ENCODE assay signal across 30 mouse cellular contexts in genomic region chr11:118412601-118413000, GRCm38 (mm10). TPM values are rescaled to one million over a fixed set of nuclear protein-coding genes. Genes with fewer than 3 reads are reported as not detected.
A peak's percentile ranks its signal among the peaks of the same experiment; 100 is the strongest.
DNase-seq lines count a peak whose midpoint lies in the region; ATAC-seq and TF ChIP-seq lines count a peak whose summit lies in the region.
"Had no signal": no experiment of that assay in that cellular context is flagged by ENCODE, and none has a peak within 500 bp of the region (broad histone marks: within the 10 kb centered on the region; RNA-seq: fewer than 3 reads in every experiment).

No protein-coding gene starts in this region.

- no peak overlapping the region for H3K4me2 ChIP-seq in heart, embryonic 12.5 days
- H3K4me2 ChIP-seq in kidney, embryonic 16.5 days (replicated peaks; ENCODE audit: low read depth, low read length), result no peak overlapping the region
- 0 out of 2 replicates have a peak overlapping the region, but pooled peaks have one; percentile 1 for H3K4me2 ChIP-seq in intestine, postnatal 0 days (replicated peaks; ENCODE audit: low read depth)
- H3K4me2 ChIP-seq: heart, embryonic 13.5 days; lung, embryonic 14.5 days; midbrain, embryonic 15.5 days; neural tube, embryonic 15.5 days had no signal

- no peak for DNase-seq in cerebellum, adult 2 months
- no peak for DNase-seq in heart, adult 11 months
- DNase-seq in kidney, adult 2 months, result peak; percentile 87
- DNase-seq in right cerebral cortex, adult 18-20 months, result no peak
- DNase-seq: adrenal gland, adult 2 months; adrenal gland, postnatal 36 days; cerebellum, adult 8-10 months; gastrocnemius, postnatal 25 days; heart, adult 18-20 months; liver; lung, embryonic 14.5 days; lung, postnatal 14 days; retina, postnatal 1 day; right cerebral cortex, postnatal 25 days; spleen, adult 18-20 months; thymus, adult 18-20 months; thymus, postnatal 25 days had no signal

- TF ChIP-seq CTCF in cerebellum, adult 2 months (IDR thresholded peaks at IDR 0.05; ENCODE audit: borderline replicate concordance, insufficient read depth, low read depth, low read length), result no peak
- TF ChIP-seq CTCF in kidney, adult 2 months (conservative IDR thresholded peaks at IDR 0.05; ENCODE audit: insufficient read depth, insufficient read length, low read depth, low read length), result no peak
- TF ChIP-seq CTCF in intestine, postnatal 0 days (IDR thresholded peaks at IDR 0.05; ENCODE audit: low read depth), result no peak

- peaks cover 77% of the 10 kb centered on the region for H3K36me3 ChIP-seq in heart, embryonic 12.5 days
- H3K36me3 ChIP-seq in kidney, adult 2 months (ENCODE audit: control insufficient read depth, insufficient read depth, low read length), result peaks cover under 1% of the 10 kb centered on the region; the same call in 1 of the 2 replicates
- H3K36me3 ChIP-seq in kidney, embryonic 16.5 days (ENCODE audit: insufficient read depth, low read length), result peaks cover 51% of the 10 kb centered on the region
- peaks cover 57% of the 10 kb centered on the region for H3K36me3 ChIP-seq in intestine, postnatal 0 days (ENCODE audit: control insufficient read depth, insufficient read depth)
- H3K36me3 ChIP-seq: midbrain, embryonic 15.5 days had no signal

- H3K9me3 ChIP-seq in heart, embryonic 12.5 days (replicated peaks), result no peaks in the 10 kb centered on the region
- no peaks in the 10 kb centered on the region for H3K9me3 ChIP-seq in kidney, embryonic 16.5 days (ENCODE audit: low read length)
- H3K9me3 ChIP-seq in intestine, postnatal 0 days (ENCODE audit: control insufficient read depth), result no peaks in the 10 kb centered on the region
- H3K9me3 ChIP-seq: heart, embryonic 13.5 days; hindbrain, embryonic 10.5 days; midbrain, embryonic 10.5 days; midbrain, embryonic 15.5 days; neural tube, embryonic 15.5 days had no signal

- H3K9ac ChIP-seq in heart, embryonic 12.5 days, result 0 out of 2 replicates have a peak overlapping the region, but pooled peaks have one; percentile 22
- H3K9ac ChIP-seq in kidney, embryonic 16.5 days (replicated peaks; ENCODE audit: low read length), result no peak overlapping the region
- no peak overlapping the region for H3K9ac ChIP-seq in intestine, postnatal 0 days (ENCODE audit: low read depth, low read length)
- H3K9ac ChIP-seq: heart, embryonic 13.5 days; liver, embryonic 14.5 days; lung, embryonic 14.5 days; midbrain, embryonic 15.5 days; neural tube, embryonic 15.5 days had no signal

- no peaks in the 10 kb centered on the region for H3K27me3 ChIP-seq in cerebellum, adult 2 months (ENCODE audit: control insufficient read depth, insufficient read depth, low read length)
- H3K27me3 ChIP-seq in heart, embryonic 12.5 days (replicated peaks), result no peaks in the 10 kb centered on the region
- no peaks in the 10 kb centered on the region for H3K27me3 ChIP-seq in kidney, adult 2 months (replicated peaks; ENCODE audit: control insufficient read depth, insufficient read depth, low read length)
- H3K27me3 ChIP-seq in kidney, embryonic 16.5 days (ENCODE audit: insufficient read depth, low read length), result no peaks in the 10 kb centered on the region
- H3K27me3 ChIP-seq in intestine, postnatal 0 days (replicated peaks; ENCODE audit: control insufficient read depth, insufficient read depth, low read length), result no peaks in the 10 kb centered on the region
- H3K27me3 ChIP-seq: CH12.LX; heart, embryonic 13.5 days; midbrain, embryonic 15.5 days; neural tube, embryonic 15.5 days had no signal

- 19% methylated on average over 2 of the region's 2 CpGs for WGBS in cerebellum, adult 2 months
- WGBS in heart, embryonic 12.5 days, result 78% methylated on average over 2 of the region's 2 CpGs
- WGBS in kidney, adult 2 months, result 21% methylated on average over 2 of the region's 2 CpGs
- WGBS in kidney, embryonic 16.5 days, result 75% methylated on average over 2 of the region's 2 CpGs
- 67% methylated on average over 2 of the region's 2 CpGs for WGBS in intestine, postnatal 0 days

- no peak for ATAC-seq in cerebellum, adult (ENCODE audit: insufficient number of reproducible peaks, low FRiP score, low TSS enrichment)
- no peak for ATAC-seq in heart, embryonic 12.5 days (ENCODE audit: insufficient number of reproducible peaks, low FRiP score)
- no peak for ATAC-seq in kidney, embryonic 16.5 days (ENCODE audit: low FRiP score, low TSS enrichment)
- no peak for ATAC-seq in intestine, postnatal 0 days
- ATAC-seq: activated CD4-positive, CD25-positive, alpha-beta regulatory T cell, adult 4 months; hindbrain, postnatal 0 days; midbrain, embryonic 15.5 days had no signal

- H3K27ac ChIP-seq in cerebellum, adult 2 months (ENCODE audit: insufficient read depth, low read length), result peak overlapping the region; percentile 16; the same call in 1 of the 2 replicates
- H3K27ac ChIP-seq in heart, embryonic 12.5 days (ENCODE audit: poor library complexity, severe bottlenecking), result no peak overlapping the region
- H3K27ac ChIP-seq in kidney, adult 2 months (ENCODE audit: insufficient read depth, low read depth, low read length), result peak overlapping the region; percentile 72; the same call in 1 of the 2 replicates
- no peak overlapping the region for H3K27ac ChIP-seq in kidney, embryonic 16.5 days (ENCODE audit: low read length)
- H3K27ac ChIP-seq in intestine, postnatal 0 days (ENCODE audit: low read depth, low read length), result peak overlapping the region; percentile 35; the same call in 1 of the 2 replicates
- H3K27ac ChIP-seq: heart, embryonic 13.5 days; hindbrain, embryonic 10.5 days; hindbrain, postnatal 0 days; liver, embryonic 14.5 days; midbrain, embryonic 10.5 days; midbrain, embryonic 15.5 days; neural tube, embryonic 15.5 days had no signal

- no peak overlapping the region for H3K4me3 ChIP-seq in cerebellum, adult 2 months (replicated peaks; ENCODE audit: insufficient read depth, low read depth, low read length)
- no peak overlapping the region for H3K4me3 ChIP-seq in heart, embryonic 12.5 days
- H3K4me3 ChIP-seq in kidney, adult 2 months (ENCODE audit: insufficient read depth, low read depth, low read length), result no peak overlapping the region
- H3K4me3 ChIP-seq in kidney, embryonic 16.5 days (ENCODE audit: low read length), result no peak overlapping the region
- H3K4me3 ChIP-seq in intestine, postnatal 0 days (ENCODE audit: low read depth, low read length), result no peak overlapping the region
- H3K4me3 ChIP-seq: heart, embryonic 13.5 days; hindbrain, embryonic 10.5 days; midbrain, embryonic 10.5 days; midbrain, embryonic 15.5 days; neural tube, embryonic 15.5 days had no signal

- H3K4me1 ChIP-seq in cerebellum, adult 2 months (ENCODE audit: control insufficient read depth, insufficient read depth, low read length), result peaks cover 53% of the 10 kb centered on the region
- peaks cover 6% of the 10 kb centered on the region for H3K4me1 ChIP-seq in heart, embryonic 12.5 days (replicated peaks)
- peaks cover 61% of the 10 kb centered on the region for H3K4me1 ChIP-seq in kidney, adult 2 months (ENCODE audit: control insufficient read depth, insufficient read depth, low read length)
- peaks cover 57% of the 10 kb centered on the region for H3K4me1 ChIP-seq in kidney, embryonic 16.5 days (ENCODE audit: insufficient read depth, low read length)
- peaks cover 16% of the 10 kb centered on the region for H3K4me1 ChIP-seq in intestine, postnatal 0 days (replicated peaks; ENCODE audit: control insufficient read depth, insufficient read depth, low read length)

- no peak for TF ChIP-seq POLR2A in cerebellum, adult 2 months (IDR thresholded peaks at IDR 0.05; ENCODE audit: borderline replicate concordance, insufficient read depth, low read length)
- no peak for TF ChIP-seq POLR2A in kidney, adult 2 months (IDR thresholded peaks at IDR 0.05; ENCODE audit: low read depth, low read length)

RNA-seq across cellular contexts. Expression of gene Cant1, which starts 6.3 kb away (rescaled TPM):
- 41.8 and 42.6 TPM in 2 replicates for polyA plus RNA-seq in cerebellum, adult 2 months (2012; rRNA removed)
- polyA plus RNA-seq in heart, embryonic 12.5 days (2016; fragmentation: Nextera tagmentation; extraction: Ambion mirVana), result 23.6 and 23.7 TPM in 2 replicates
- 42.6 and 53.0 TPM in 2 replicates for polyA plus RNA-seq in kidney, adult 2 months (2012; rRNA removed)
- polyA plus RNA-seq in kidney, embryonic 16.5 days (2015; fragmentation: Nextera tagmentation; extraction: Ambion mirVana), result 30.6 and 30.9 TPM in 2 replicates
- 35.0 and 36.1 TPM in 2 replicates for polyA plus RNA-seq in intestine, postnatal 0 days (2015; fragmentation: Nextera tagmentation; extraction: Ambion mirVana)

RNA-seq across cellular contexts. Expression of gene Lgals3bp, which starts 10.7 kb away (rescaled TPM):
- 23.6 and 24.9 TPM in 2 replicates for polyA plus RNA-seq in cerebellum, adult 2 months (2012; rRNA removed)
- 4.5 and 5.1 TPM in 2 replicates for polyA plus RNA-seq in heart, embryonic 12.5 days (2016; fragmentation: Nextera tagmentation; extraction: Ambion mirVana)
- 360 and 363 TPM in 2 replicates for polyA plus RNA-seq in kidney, adult 2 months (2012; rRNA removed)
- polyA plus RNA-seq in kidney, embryonic 16.5 days (2015; fragmentation: Nextera tagmentation; extraction: Ambion mirVana), result 14.9 and 18.1 TPM in 2 replicates
- polyA plus RNA-seq in intestine, postnatal 0 days (2015; fragmentation: Nextera tagmentation; extraction: Ambion mirVana), result 348 and 382 TPM in 2 replicates

RNA-seq across cellular contexts. Expression of gene C1qtnf1, which starts 15.4 kb away (rescaled TPM):
- polyA plus RNA-seq in cerebellum, adult 2 months (2012; rRNA removed), result 1.5 and 1.7 TPM in 2 replicates
- polyA plus RNA-seq in heart, embryonic 12.5 days (2016; fragmentation: Nextera tagmentation; extraction: Ambion mirVana), result 4.9 and 5.5 TPM in 2 replicates
- polyA plus RNA-seq in kidney, adult 2 months (2012; rRNA removed), result 22.8 and 24.2 TPM in 2 replicates
- polyA plus RNA-seq in kidney, embryonic 16.5 days (2015; fragmentation: Nextera tagmentation; extraction: Ambion mirVana), result 8.2 and 8.3 TPM in 2 replicates
- polyA plus RNA-seq in intestine, postnatal 0 days (2015; fragmentation: Nextera tagmentation; extraction: Ambion mirVana), result 5.2 and 6.1 TPM in 2 replicates
- polyA plus RNA-seq: activated CD4-positive, CD25-positive, alpha-beta regulatory T cell, adult 4 months had no signal

RNA-seq across cellular contexts. Expression of gene Timp2, which starts 57.1 kb away (rescaled TPM):
- 119 and 137 TPM in 2 replicates for polyA plus RNA-seq in cerebellum, adult 2 months (2012; rRNA removed)
- polyA plus RNA-seq in heart, embryonic 12.5 days (2016; fragmentation: Nextera tagmentation; extraction: Ambion mirVana), result 68.9 and 72.1 TPM in 2 replicates
- 78.7 and 83.3 TPM in 2 replicates for polyA plus RNA-seq in kidney, adult 2 months (2012; rRNA removed)
- polyA plus RNA-seq in kidney, embryonic 16.5 days (2015; fragmentation: Nextera tagmentation; extraction: Ambion mirVana), result 84.6 TPM in 2 replicates
- polyA plus RNA-seq in intestine, postnatal 0 days (2015; fragmentation: Nextera tagmentation; extraction: Ambion mirVana), result 38.9 TPM in 2 replicates

Comparison
In these comparisons a context has a peak if more than half of its experiments do, and no peak if none do; other contexts are left out.
1. H3K27ac ChIP-seq: peak in cerebellum, adult 2 months (single experiment), kidney, adult 2 months (single experiment) and intestine, postnatal 0 days (single experiment); none in heart, embryonic 12.5 days (single experiment) and kidney, embryonic 16.5 days (single experiment).
2. RNA of gene Lgals3bp, which starts 10.7 kb away (polyA plus RNA-seq): 348 to 382 TPM in intestine, postnatal 0 days and 360 to 363 TPM in kidney, adult 2 months; 23.6 to 24.9 TPM in cerebellum, adult 2 months, 14.9 to 18.1 TPM in kidney, embryonic 16.5 days and 4.5 to 5.1 TPM in heart, embryonic 12.5 days; every median in the first group is over 10 times any median in the second.